Mouse (Mus musculus) central nervous system, embryonic 11.5 days (tissue): Measurements from ENCODE around the gene Clstn3. TPM values are rescaled to one million over a fixed set of nuclear protein-coding genes. Genes with fewer than 3 reads are reported as not detected.

Source experiments
- polyA plus RNA-seq: library from polyadenylated mRNA; depleted of rRNA; stranded (reverse); fragments of >200 nt; gene quantifications from 2 replicates; pipeline ENCODE4 v1.2.3, GENCODE M21; 2012; rRNA removed

Clstn3 gene
- polyA plus RNA-seq, result 13.7 and 17.0 TPM in 2 replicates

GRCm38 (mm10) chr6:124464305-124465271 lies at the start of gene Clstn3:
Clstn3 (minus strand) TSS chr6:124464794.

GRCm38 (mm10) chr6:124512355-124512836 lies 47.8 kb upstream of the Clstn3 start, which contains the start of gene C1ra:
C1ra (plus strand) TSS chr6:124512405.

GRCm38 (mm10) chr6:124492842-124493561 lies 28.4 kb upstream of the Clstn3 start, which contains the start of gene C1rl:
C1rl (plus strand) TSS chr6:124493113.

GRCm38 (mm10) chr6:124414927-124415325 lies 49.7 kb downstream of the Clstn3 start, which contains the start of gene Pex5:
Pex5 (minus strand) TSS chr6:124415067.

Other genes starting within 250 kb of the Clstn3 start
- gene Vmn2r27, start 232.9 kb downstream of the Clstn3 start, polyA plus RNA-seq, result not detected in 2 replicates
- 0.01 and 0.04 TPM in 2 replicates for gene Cd163, start 160.1 kb downstream of the Clstn3 start, polyA plus RNA-seq
- gene Pex5, start 49.7 kb downstream of the Clstn3 start, polyA plus RNA-seq, result 56.3 and 67.4 TPM in 2 replicates
- 0.32 and 0.35 TPM in 2 replicates for gene C1rl, start 28.3 kb upstream of the Clstn3 start, polyA plus RNA-seq
- 0.12 and 0.24 TPM in 2 replicates for gene C1ra, start 47.6 kb upstream of the Clstn3 start, polyA plus RNA-seq
- gene C1s1, start 77.6 kb upstream of the Clstn3 start, polyA plus RNA-seq, result 2.5 and 2.9 TPM in 2 replicates
- not detected in 2 replicates for gene C1rb, start 105.5 kb upstream of the Clstn3 start, polyA plus RNA-seq
- gene C1s2, start 171.3 kb upstream of the Clstn3 start, polyA plus RNA-seq, result 0.24 and 0.26 TPM in 2 replicates
- 36.6 and 50.7 TPM in 2 replicates for gene Lpcat3, start 198.2 kb upstream of the Clstn3 start, polyA plus RNA-seq
- gene Emg1, start 247.4 kb upstream of the Clstn3 start, polyA plus RNA-seq, result 177 and 187 TPM in 2 replicates
- gene Phb2, start 247.5 kb upstream of the Clstn3 start, polyA plus RNA-seq, result 185 and 198 TPM in 2 replicates